11 mouse cellular contexts compared by ENCODE assay signal in genomic region chr4:48842777-48843214, GRCm38 (mm10).
DNase-seq lines count a peak whose midpoint lies in the region; ATAC-seq and TF ChIP-seq lines count a peak whose summit lies in the region.
"Had no signal": no experiment of that assay in that cellular context is flagged by ENCODE, and none has a peak within 500 bp of the region (broad histone marks: within the 10 kb centered on the region; RNA-seq: fewer than 3 reads in every experiment).

No protein-coding gene starts in this region.

- WGBS in heart, embryonic 10.5 days: 57% methylated on average over 2 of the region's 2 CpGs
- 21% methylated on average over 2 of the region's 2 CpGs for WGBS in forebrain, embryonic 14.5 days
- WGBS in kidney, embryonic 15.5 days: 46% methylated on average over 2 of the region's 2 CpGs

- H3K9me3 ChIP-seq in heart, embryonic 10.5 days: no peaks in the 10 kb centered on the region
- H3K9me3 ChIP-seq in forebrain, embryonic 14.5 days (replicated peaks; ENCODE audit: control insufficient read depth, low read length): no peaks in the 10 kb centered on the region
- no peaks in the 10 kb centered on the region for H3K9me3 ChIP-seq in kidney, embryonic 15.5 days (replicated peaks)
- H3K9me3 ChIP-seq: megakaryocyte, embryonic 14.5 days had no signal

- H3K36me3 ChIP-seq in heart, embryonic 10.5 days: no peaks in the 10 kb centered on the region
- no peaks in the 10 kb centered on the region for H3K36me3 ChIP-seq in forebrain, embryonic 14.5 days (ENCODE audit: control insufficient read depth, insufficient read depth, low read length)
- H3K36me3 ChIP-seq in kidney, embryonic 15.5 days: no peaks in the 10 kb centered on the region

- in situ Hi-C loops in Patski (cut with MboI; ENCODE audit: low pct_unique_long_range_greater_than_20kb): no loop called here

- ATAC-seq in Patski: peak; percentile 88
- ATAC-seq in forebrain, embryonic 14.5 days: peak; percentile 92
- peak; percentile 71 for ATAC-seq in kidney, embryonic 15.5 days (replicated peaks; ENCODE audit: low FRiP score)
- no peak for ATAC-seq in CD4-positive, CD25-positive, alpha-beta regulatory T cell, adult 4 months

- no peak overlapping the region for H3K4me3 ChIP-seq in heart, embryonic 10.5 days
- no peak overlapping the region for H3K4me3 ChIP-seq in forebrain, embryonic 14.5 days (ENCODE audit: low read depth, low read length)
- no peak overlapping the region for H3K4me3 ChIP-seq in kidney, embryonic 15.5 days (replicated peaks)
- H3K4me3 ChIP-seq: megakaryocyte, embryonic 14.5 days had no signal

- H3K4me2 ChIP-seq in forebrain, embryonic 14.5 days (ENCODE audit: low read length): no peak overlapping the region
- H3K4me2 ChIP-seq in kidney, embryonic 15.5 days: no peak overlapping the region

- peak; percentile 64 to 67 for DNase-seq in heart, adult 18-20 months
- no peak for DNase-seq in heart, embryonic 10.5 days (ENCODE audit: low spot score)
- DNase-seq in Patski (ENCODE audit: low read depth, low spot score): peak; percentile 71
- DNase-seq in forebrain, embryonic 14.5 days (ENCODE audit: low spot score): peak; percentile 90
- DNase-seq in thymus, postnatal 14 days: no peak
- no peak for DNase-seq in left cerebral cortex, adult 8-10 months (ENCODE audit: low spot score in 2 of 2)
- DNase-seq: thymus, postnatal 4 days had no signal

- H3K27ac ChIP-seq in heart, embryonic 10.5 days: no peak overlapping the region
- no peak overlapping the region for H3K27ac ChIP-seq in forebrain, embryonic 14.5 days (ENCODE audit: low read depth, low read length)
- H3K27ac ChIP-seq in kidney, embryonic 15.5 days: no peak overlapping the region

- POLR2A ChIA-PET in Patski (lab: Charles Lee): no interaction called here

- CTCF ChIA-PET in Patski (lab: Charles Lee): no interaction called here

- no peaks in the 10 kb centered on the region for H3K27me3 ChIP-seq in heart, embryonic 10.5 days (ENCODE audit: insufficient read depth, poor library complexity, severe bottlenecking)
- no peaks in the 10 kb centered on the region for H3K27me3 ChIP-seq in Patski
- no peaks in the 10 kb centered on the region for H3K27me3 ChIP-seq in forebrain, embryonic 14.5 days (replicated peaks; ENCODE audit: control insufficient read depth, insufficient read depth, low read length)
- H3K27me3 ChIP-seq in kidney, embryonic 15.5 days: no peaks in the 10 kb centered on the region
- H3K27me3 ChIP-seq: CH12.LX; megakaryocyte, embryonic 14.5 days had no signal

- no peak overlapping the region for H3K9ac ChIP-seq in forebrain, embryonic 14.5 days (ENCODE audit: low read length)
- no peak overlapping the region for H3K9ac ChIP-seq in kidney, embryonic 15.5 days

- H3K4me1 ChIP-seq in heart, embryonic 10.5 days: peaks cover 9% of the 10 kb centered on the region
- H3K4me1 ChIP-seq in forebrain, embryonic 14.5 days (ENCODE audit: control insufficient read depth, insufficient read depth, low read length): no peaks in the 10 kb centered on the region
- no peaks in the 10 kb centered on the region for H3K4me1 ChIP-seq in kidney, embryonic 15.5 days
- H3K4me1 ChIP-seq: megakaryocyte, embryonic 14.5 days had no signal

- no peak for TF ChIP-seq CTCF in Patski (IDR thresholded peaks at IDR 0.05)

Comparison
In these comparisons a context has a peak if more than half of its experiments do, and no peak if none do; other contexts are left out.
1. DNase-seq: peak in heart, adult 18-20 months (2 of 2), Patski (single experiment) and forebrain, embryonic 14.5 days (single experiment); none in heart, embryonic 10.5 days (single experiment), thymus, postnatal 14 days (single experiment) and left cerebral cortex, adult 8-10 months (0 of 2).